Mouse (Mus musculus) CD4-positive, CD25-positive, alpha-beta regulatory T cell, adult 2 months (primary cell): ENCODE data around the gene Btaf1.
"Not testable (repeated sequence)": the region's sequence is repeated elsewhere in the genome, so short reads cannot be mapped to it uniquely, and the experiment has no call there.

ENCODE experiments used
- DNase-seq: peaks from one replicate; pipeline ENCODE4 v3.0.0-alpha.2; 2012; ENCODE audit warnings: low read depth, low spot score

The Btaf1 gene

GRCm38 (mm10) chr19:36922015-36922414 is 3.9 kb upstream of the Btaf1 start:
- DNase-seq: peak; percentile 69

- no peak for DNase-seq
These were observed 2.9 kb upstream of the Btaf1 start for GRCm38 (mm10) chr19:36922936-36923335.

DNA sequence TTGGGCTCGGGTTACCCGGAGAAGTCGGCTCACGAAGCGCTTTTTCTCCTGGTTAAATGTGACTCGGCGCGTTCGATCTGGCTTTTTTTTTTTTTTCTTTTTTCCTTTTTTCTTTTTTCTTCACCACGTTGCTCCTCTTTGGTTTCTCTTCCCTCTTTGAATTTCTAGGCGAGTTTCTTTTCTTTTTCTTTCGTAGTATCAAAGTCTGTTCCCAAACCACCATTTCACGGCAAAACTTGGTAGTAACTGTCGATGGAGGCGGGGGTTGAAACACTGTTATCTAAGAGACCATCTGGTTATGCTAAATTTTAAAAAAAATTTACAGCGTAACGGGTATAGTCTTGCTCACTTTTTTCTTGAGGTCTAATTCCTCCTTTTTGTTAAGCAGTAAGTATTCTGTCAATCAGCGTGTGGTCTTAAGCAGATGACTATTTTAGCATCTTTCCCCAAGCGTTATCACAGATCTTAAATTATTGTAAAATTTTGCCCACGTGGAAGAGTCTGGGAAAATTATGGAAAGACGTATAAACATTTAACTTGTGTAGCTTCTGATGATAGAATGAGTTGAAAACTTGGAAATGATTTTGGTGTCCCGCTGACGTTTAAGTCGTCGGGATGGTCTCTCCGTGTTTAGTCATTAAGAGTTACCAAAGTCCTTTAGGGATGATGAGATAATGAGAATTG is 816 bp downstream of the Btaf1 start:
- DNase-seq: peak; percentile 49

- DNase-seq: no peak
These were observed 2.0 kb downstream of the Btaf1 start for GRCm38 (mm10) chr19:36927800-36928361.

- no peak for DNase-seq
These were observed 3.9 kb downstream of the Btaf1 start for GRCm38 (mm10) chr19:36929816-36930215.

- no peak for DNase-seq
These were observed 6.2 kb downstream of the Btaf1 start for GRCm38 (mm10) chr19:36932097-36932496.

DNA sequence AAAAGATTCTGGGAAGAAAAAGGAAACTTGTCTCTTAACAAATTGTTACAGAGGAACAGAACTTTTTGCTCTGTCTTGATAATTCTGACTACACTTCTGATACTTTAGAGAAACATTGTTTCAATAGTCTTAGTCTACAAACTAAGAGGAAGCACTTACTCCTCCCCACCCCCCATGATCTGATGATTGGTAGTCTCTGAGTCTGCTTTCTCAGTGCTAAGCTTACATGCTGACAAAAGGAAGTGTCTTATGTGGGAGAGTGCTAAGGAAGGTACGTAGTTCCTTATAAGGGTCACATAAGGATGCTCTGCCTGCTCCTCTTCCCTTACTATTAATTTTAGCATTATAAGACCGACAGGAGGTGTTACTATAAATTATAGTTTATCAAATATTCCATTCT is 6.7 kb downstream of the Btaf1 start:
- peak; percentile 51 for DNase-seq

DNA sequence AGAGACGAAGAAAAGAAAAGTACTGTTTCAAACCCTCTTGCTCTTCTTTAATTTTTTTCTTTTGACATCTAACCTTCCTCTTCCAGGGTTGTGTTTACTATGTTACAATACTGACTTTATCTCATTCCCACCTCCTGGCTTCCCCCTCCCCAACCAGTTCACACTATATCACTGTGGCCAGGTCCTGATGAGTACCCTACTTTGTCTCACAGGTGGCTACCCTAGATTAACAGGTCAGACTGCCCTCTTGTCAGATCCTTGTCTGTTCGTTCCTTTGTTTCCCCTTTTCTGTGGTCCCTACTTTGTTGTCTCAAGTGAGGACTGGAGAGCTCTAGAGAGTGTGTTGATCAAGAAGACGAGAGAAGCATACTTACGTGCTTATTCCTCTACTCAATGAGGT is 10.4 kb downstream of the Btaf1 start:
- DNase-seq: no peak

GRCm38 (mm10) chr19:36938008-36938407 is 12.1 kb downstream of the Btaf1 start:
- DNase-seq: no peak

DNA sequence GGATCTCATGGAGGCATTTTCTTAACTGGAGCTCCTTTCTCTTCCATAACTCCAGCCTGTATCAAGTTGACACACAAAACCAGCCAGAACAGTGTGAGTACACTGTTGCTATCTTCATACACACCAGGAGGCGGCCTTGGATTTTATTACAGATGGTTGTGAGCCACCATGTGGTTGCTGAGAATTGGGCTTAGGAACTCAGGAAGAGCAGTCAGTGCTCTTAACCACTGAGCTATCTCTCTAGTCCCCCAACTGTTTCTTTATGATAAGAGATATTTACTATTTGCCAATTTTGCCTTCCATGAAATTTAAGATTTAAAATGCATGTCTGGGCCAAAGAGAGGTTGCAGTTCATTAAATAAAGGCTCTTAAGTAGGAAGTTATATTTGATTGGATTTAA is 14.2 kb downstream of the Btaf1 start:
- DNase-seq: no peak

DNA sequence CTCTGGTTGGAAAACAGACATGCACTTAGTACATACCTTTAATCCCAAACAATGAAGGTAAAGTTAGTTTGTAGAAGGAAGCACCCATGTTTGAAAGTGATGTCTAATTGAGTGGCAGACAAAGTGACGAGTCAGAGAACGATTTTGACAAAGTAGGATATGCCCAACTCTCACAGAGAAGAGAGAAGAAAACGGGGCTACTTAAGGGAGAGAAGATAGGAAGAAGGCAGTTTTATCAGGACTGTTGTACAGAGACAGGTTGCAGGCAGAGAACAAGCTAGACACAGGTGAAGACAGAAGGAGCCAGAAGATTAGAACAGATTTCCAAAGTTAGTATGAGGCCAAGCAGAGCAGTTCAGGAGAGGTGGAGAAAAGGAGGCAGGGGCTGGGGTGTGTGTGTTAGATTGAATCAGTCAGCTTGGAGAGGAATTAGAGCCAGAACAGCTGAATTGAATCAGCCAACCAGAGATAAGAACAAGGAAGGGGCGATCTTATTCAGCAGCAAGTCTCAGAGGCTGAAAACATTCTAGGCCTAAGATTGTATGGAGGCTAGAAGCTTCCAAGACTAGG is 27.8 kb downstream of the Btaf1 start:
- no peak for DNase-seq

GRCm38 (mm10) chr19:36958331-36958730 is 32.5 kb downstream of the Btaf1 start:
- DNase-seq: no peak

DNA sequence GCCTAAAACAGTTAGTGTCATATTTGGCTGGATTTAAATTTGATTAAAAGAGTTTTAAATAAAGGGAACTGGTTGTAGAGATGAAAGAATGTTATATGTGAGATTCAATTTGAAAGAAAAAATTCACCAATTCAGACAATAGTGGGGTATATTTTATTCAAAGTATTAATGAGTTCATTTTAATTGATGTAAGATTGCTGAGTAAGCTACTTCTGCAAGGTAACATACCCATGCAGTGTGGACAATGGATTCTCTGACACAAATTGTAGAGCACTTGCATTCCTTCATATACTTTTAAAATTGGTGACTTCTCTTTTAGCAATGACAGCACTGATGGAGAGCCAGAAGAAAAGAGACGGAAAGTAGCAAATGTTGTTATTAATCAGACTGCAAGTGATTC is 35.4 kb downstream of the Btaf1 start:
- DNase-seq: no peak

- not testable (repeated sequence) for DNase-seq
These were observed 36.8 kb downstream of the Btaf1 start for GRCm38 (mm10) chr19:36962544-36963260.

DNA sequence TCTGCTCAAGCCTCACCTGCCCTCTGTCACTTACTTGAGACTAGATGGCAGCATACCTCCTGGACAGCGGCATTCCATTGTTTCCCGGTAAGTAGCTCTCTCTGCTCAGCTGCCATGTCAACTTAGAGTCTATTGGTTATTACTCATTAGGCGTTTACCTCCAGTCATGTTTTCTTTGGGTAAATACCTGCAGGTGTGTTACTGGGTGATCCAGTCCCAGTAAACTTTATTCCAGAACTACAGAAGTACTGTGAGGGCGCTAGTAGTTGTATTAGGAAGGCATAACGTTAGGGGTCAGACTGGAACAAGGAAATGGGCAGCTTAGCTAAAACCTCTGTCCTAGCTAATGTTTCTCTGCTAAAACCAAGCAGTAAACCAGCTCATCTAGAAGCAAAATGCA is 78.7 kb downstream of the Btaf1 start:
- DNase-seq: no peak

GRCm38 (mm10) chr19:37009878-37010281 is 84.0 kb downstream of the Btaf1 start:
- no peak for DNase-seq

GRCm38 (mm10) chr19:37013461-37013860 is 87.6 kb downstream of the Btaf1 start:
- no peak for DNase-seq

- DNase-seq: no peak
These were observed 88.5 kb downstream of the Btaf1 start for GRCm38 (mm10) chr19:37014173-37014939.

DNA sequence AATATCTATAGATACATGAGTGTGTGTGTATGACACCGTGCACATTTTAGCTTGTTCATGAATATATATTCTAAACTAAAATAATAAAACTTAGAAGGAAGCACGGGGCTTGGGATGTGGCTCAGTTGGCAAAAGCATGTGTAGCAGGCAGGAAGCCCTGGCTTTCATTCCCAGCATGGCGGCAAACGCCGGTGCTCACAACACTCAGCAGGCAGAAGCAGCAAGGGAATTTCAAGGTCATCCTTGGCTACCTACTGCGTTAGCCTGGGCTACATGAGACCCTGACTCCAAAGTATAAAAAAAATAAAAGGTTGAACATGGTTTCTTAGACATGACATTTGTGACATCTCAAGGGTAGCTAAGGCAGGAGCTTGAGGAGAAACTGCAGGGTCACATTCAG is 91.0 kb downstream of the Btaf1 start:
- no peak for DNase-seq

GRCm38 (mm10) chr19:37018411-37018810 is 92.5 kb downstream of the Btaf1 start:
- peak; percentile 86 for DNase-seq

- DNase-seq: peak; percentile 34
These were observed 93.1 kb downstream of the Btaf1 start for GRCm38 (mm10) chr19:37018931-37019330.

DNA sequence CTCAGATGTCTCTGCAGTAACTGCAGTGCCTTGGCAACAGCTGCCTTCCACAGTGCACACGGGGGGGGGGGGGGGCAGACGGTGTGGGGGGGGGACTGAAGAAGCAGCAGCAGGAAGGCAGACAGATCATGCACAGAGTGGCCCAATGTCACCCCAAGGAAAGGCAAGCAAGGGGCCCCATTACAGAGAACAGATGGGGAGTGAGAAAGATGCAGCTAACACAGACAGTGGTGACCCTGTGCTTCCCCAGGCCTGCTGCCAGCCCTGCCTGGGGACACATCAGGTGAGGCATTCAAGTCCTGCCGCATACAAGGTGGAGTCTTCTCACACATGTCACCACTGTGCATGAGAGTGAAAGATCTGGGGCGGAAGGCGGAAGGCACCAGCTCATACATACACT is 94.7 kb downstream of the Btaf1 start:
- DNase-seq: no peak
